In genomic region chr14:68198802-68199201, GRCm38 (mm10) we compare ENCODE assay signal across 10 mouse cellular contexts.
DNase-seq lines count a peak whose midpoint lies in the region; ATAC-seq lines count a peak whose summit lies in the region.
"Had no signal": no experiment of that assay in that cellular context is flagged by ENCODE, and none has a peak within 500 bp of the region (broad histone marks: within the 10 kb centered on the region; RNA-seq: fewer than 3 reads in every experiment).

No protein-coding gene starts in this region.

- ATAC-seq in heart, embryonic 16.5 days (replicated peaks; ENCODE audit: extremely low read depth, insufficient read depth, low FRiP score) = no peak
- peak; percentile 42; the same call in 1 of the 2 replicates for ATAC-seq in forebrain, embryonic 11.5 days (replicated peaks; ENCODE audit: low FRiP score)
- ATAC-seq in midbrain, embryonic 12.5 days (ENCODE audit: low FRiP score, low read depth) = peak; percentile 21; the same call in 1 of the 2 replicates
- ATAC-seq in activated CD4-positive, CD25-positive, alpha-beta regulatory T cell, adult 4 months = no peak

- H3K9me3 ChIP-seq in heart, embryonic 16.5 days (replicated peaks; ENCODE audit: control insufficient read depth, low read length) = no peaks in the 10 kb centered on the region
- H3K9me3 ChIP-seq in forebrain, embryonic 11.5 days (ENCODE audit: control insufficient read depth, low read length) = no peaks in the 10 kb centered on the region
- H3K9me3 ChIP-seq in midbrain, embryonic 12.5 days = no peaks in the 10 kb centered on the region
- H3K9me3 ChIP-seq: lung, embryonic 15.5 days had no signal

- H3K27ac ChIP-seq in heart, embryonic 16.5 days (ENCODE audit: low read length) = no peak overlapping the region
- no peak overlapping the region for H3K27ac ChIP-seq in forebrain, embryonic 11.5 days (ENCODE audit: low read depth, low read length)
- no peak overlapping the region; the same call in none of the 2 replicates for H3K27ac ChIP-seq in midbrain, embryonic 12.5 days (replicated peaks)
- H3K27ac ChIP-seq: lung, embryonic 15.5 days had no signal

- DNase-seq in heart, postnatal 14 days = no peak
- DNase-seq in brain, adult 2 months (ENCODE audit: low read depth, low spot score) = peak; percentile 38
- DNase-seq in forebrain, embryonic 11.5 days (ENCODE audit: low spot score) = no peak
- DNase-seq in liver = no peak
- DNase-seq: spleen, adult 18-20 months had no signal

- H3K36me3 ChIP-seq in heart, embryonic 16.5 days (ENCODE audit: control insufficient read depth, insufficient read depth) = no peaks in the 10 kb centered on the region
- H3K36me3 ChIP-seq in forebrain, embryonic 11.5 days (ENCODE audit: control insufficient read depth, insufficient read depth, low read length) = no peaks in the 10 kb centered on the region
- no peaks in the 10 kb centered on the region for H3K36me3 ChIP-seq in midbrain, embryonic 12.5 days
- H3K36me3 ChIP-seq: G1E; lung, embryonic 15.5 days had no signal

- H3K4me1 ChIP-seq in heart, embryonic 16.5 days (ENCODE audit: control insufficient read depth, insufficient read depth, low read length) = peaks cover 3% of the 10 kb centered on the region; the same call in 1 of the 2 replicates
- H3K4me1 ChIP-seq in forebrain, embryonic 11.5 days (replicated peaks; ENCODE audit: control insufficient read depth, insufficient read depth, low read length) = peaks cover 2% of the 10 kb centered on the region; the same call in 1 of the 2 replicates
- H3K4me1 ChIP-seq in midbrain, embryonic 12.5 days = peaks cover 19% of the 10 kb centered on the region
- H3K4me1 ChIP-seq: lung, embryonic 15.5 days had no signal

- no peaks in the 10 kb centered on the region; the same call in 1 of the 2 replicates for H3K27me3 ChIP-seq in heart, embryonic 16.5 days (ENCODE audit: control insufficient read depth, insufficient read depth, low read length)
- no peaks in the 10 kb centered on the region for H3K27me3 ChIP-seq in forebrain, embryonic 11.5 days (ENCODE audit: control insufficient read depth, insufficient read depth, low read length)
- H3K27me3 ChIP-seq in midbrain, embryonic 12.5 days = no peaks in the 10 kb centered on the region
- H3K27me3 ChIP-seq: lung, embryonic 15.5 days had no signal

- 11% methylated on average over 8 of the region's 8 CpGs for WGBS in heart, embryonic 16.5 days
- WGBS in forebrain, embryonic 11.5 days = 6% methylated on average over 8 of the region's 8 CpGs
- WGBS in midbrain, embryonic 12.5 days = 5% methylated on average over 8 of the region's 8 CpGs

- H3K9ac ChIP-seq in heart, embryonic 16.5 days (ENCODE audit: low read length) = no peak overlapping the region
- H3K9ac ChIP-seq in forebrain, embryonic 11.5 days (ENCODE audit: low read length) = no peak overlapping the region
- no peak overlapping the region for H3K9ac ChIP-seq in midbrain, embryonic 12.5 days (replicated peaks)
- H3K9ac ChIP-seq: lung, embryonic 15.5 days had no signal

- H3K4me2 ChIP-seq in heart, embryonic 16.5 days (ENCODE audit: low read depth, low read length) = peak overlapping the region; percentile 27; the same call in 1 of the 2 replicates
- no peak overlapping the region for H3K4me2 ChIP-seq in forebrain, embryonic 11.5 days (ENCODE audit: low read depth, low read length, severe bottlenecking)
- H3K4me2 ChIP-seq in midbrain, embryonic 12.5 days (replicated peaks) = peak overlapping the region; percentile 24
- H3K4me2 ChIP-seq: lung, embryonic 15.5 days had no signal

- intact Hi-C loops in heart, postnatal 14 days (cut with DNase I) = no loop called here

- no peak overlapping the region for H3K4me3 ChIP-seq in heart, embryonic 16.5 days (ENCODE audit: low read length)
- no peak overlapping the region for H3K4me3 ChIP-seq in forebrain, embryonic 11.5 days (ENCODE audit: low read depth, low read length)
- H3K4me3 ChIP-seq in midbrain, embryonic 12.5 days = no peak overlapping the region
- H3K4me3 ChIP-seq: lung, embryonic 15.5 days had no signal

Comparison
In these comparisons a context has a peak if more than half of its experiments do, and no peak if none do; other contexts are left out.
1. ATAC-seq: peak in forebrain, embryonic 11.5 days (single experiment) and midbrain, embryonic 12.5 days (single experiment); none in heart, embryonic 16.5 days (single experiment) and activated CD4-positive, CD25-positive, alpha-beta regulatory T cell, adult 4 months (single experiment).